Mouse (Mus musculus) layer of hippocampus, postnatal 14 days (tissue): Measurements from ENCODE around the gene Pla2r1. TPM values are rescaled to one million over a fixed set of nuclear protein-coding genes. Genes with fewer than 3 reads are reported as not detected.
A peak's percentile ranks its signal among the peaks of the same experiment; 100 is the strongest.

Experiments used
- DNase-seq, 2 experiments: peaks; one replicate each; pipeline ENCODE4 v3.0.0; 2021 to 2022; ENCODE audit warnings: low spot score in 2 of 2, mixed read lengths in 1 of 2
- total RNA-seq, 2 experiments: library from RNA; stranded (reverse); gene quantifications; 2 replicates each; pipeline ENCODE4 v1.2.3; 2021

Pla2r1 gene
- total RNA-seq, 2 experiments from 2014 or later, result 0.25 to 0.57 TPM

DNA sequence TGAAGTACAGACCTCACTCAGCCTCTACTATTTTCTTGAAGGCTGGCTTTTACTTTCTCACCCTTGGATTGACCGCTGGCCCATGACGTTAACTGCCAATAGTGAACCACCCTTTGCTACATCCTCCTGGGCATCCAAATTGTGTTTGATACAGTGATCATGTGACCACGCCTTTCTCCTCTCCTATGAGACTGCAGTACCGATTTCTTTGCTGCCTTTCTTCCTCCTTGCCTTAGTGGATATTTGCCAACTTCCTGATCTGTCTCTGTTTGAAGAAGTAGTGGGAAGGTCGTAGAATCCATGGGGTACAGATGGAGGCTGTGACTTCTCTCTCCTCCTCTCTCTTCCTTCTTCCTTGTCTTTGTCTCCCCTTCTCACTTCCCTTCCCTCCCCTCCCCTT is 147.7 kb downstream of the Pla2r1 start:
- DNase-seq, result no peak

DNA sequence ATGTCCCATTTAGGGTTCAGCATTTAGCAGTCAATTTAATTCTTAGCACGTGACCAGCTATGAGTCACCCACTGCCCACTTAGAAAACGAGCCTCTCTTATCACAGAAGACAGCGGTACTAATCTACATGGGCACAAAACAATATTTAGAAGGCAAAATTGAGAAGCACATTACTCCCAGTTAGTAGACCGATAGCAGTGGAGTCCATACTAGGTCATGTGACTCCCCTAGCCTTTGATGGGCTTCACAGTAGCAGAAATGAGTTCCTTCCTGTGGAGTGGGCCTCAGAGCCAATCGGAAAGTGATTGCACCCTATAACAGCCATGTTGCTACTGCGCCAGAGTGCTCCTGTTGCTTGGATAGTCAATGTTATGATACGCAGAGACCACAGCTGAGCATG is 148.3 kb downstream of the Pla2r1 start:
- no peak for DNase-seq

DNA sequence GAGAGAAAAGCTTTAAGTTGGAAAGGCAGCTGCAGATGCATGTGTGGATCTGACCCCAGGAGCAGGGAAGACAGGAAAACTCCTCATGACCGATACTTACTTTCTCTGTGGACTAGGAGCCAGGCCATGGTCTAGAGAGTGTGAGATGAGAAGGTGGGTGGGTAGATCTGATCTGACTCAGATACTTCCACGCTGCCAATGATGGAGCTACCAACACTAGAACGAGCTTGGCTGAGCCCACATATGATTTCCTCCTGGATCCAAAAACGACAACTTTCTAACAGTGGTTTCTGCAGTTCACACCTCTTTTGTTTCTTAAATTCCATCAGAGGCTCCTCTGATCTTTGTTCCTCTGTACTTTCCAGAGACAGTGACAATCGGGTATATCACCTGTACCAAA is 151.4 kb downstream of the Pla2r1 start:
- no peak for DNase-seq

DNA sequence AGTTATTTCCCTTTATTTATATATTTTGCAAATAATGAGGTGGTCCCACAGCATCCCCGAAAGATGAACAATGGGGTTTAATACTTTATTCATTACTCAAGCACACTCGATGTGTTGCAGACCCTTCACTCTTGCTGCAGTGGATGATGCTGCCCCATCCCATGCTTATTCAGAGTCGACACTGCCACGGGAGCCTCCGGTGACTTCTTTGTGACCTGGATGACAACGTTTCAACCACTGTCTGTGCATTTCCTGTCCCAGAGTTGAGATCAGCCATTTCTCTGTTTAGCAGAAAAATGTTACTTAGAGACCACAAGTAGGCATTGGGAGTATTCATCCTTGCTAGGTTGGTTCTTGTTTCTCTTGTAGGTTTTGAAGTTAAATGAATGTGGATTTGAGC is 159.3 kb downstream of the Pla2r1 start:
- DNase-seq, result no peak

DNA sequence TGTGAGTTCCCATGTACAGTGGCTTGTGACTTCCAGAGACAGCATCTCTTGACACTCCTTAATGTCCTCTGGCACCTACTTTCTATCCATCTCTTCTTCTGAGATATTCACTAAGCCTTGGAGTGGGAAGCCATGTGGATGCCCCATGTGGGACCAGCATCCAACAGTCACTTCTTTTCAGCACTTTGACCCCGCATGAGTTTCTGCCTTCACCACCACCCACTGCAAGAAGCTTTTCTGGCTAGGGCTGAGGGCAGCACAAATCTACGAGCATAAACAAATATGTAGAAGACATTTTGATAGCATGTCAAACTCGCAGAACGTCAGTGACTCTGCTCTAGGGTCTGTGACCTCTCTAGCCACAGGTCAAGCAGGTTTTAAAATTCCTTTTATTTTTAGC is 160.8 kb downstream of the Pla2r1 start:
- no peak for DNase-seq

DNA sequence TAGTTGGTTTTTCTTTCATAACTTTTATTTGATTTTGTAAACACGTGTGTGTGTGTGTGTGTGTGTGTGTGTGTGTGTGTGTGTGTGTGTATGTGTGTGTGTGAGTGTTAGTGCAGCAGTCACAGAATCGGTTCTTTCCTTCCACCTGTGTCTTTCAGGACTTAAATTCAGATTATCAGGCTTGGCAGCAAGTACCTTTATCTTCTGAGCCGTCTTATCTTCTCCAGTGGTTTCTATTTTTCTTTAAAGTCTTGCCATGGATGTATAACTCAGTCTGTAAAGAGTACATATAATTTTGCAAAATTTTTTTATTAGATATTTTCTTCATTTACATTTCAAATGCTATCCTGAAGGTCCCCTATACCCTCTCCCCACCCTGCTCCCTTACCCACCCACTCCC is 165.7 kb downstream of the Pla2r1 start:
- DNase-seq, result no peak

DNA sequence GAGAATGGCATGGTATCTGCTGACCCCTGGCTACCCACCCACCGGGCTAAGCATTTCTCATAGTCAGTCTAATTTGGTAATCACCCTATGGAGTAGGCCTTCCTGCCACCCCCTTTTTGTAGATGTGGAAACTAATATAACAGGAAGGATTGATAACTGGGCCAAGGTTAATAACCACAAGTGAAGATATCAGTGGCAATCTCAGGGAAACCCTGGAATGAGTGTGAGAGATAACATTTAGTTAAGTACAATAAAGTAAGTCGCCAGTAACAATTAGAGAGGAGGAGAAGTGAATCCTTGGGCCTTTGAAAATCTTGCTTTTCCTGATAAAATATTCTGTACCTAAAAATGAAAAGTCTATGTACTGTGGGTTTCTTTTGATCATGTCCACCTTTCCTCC is 166.3 kb downstream of the Pla2r1 start:
- DNase-seq, result no peak

DNA sequence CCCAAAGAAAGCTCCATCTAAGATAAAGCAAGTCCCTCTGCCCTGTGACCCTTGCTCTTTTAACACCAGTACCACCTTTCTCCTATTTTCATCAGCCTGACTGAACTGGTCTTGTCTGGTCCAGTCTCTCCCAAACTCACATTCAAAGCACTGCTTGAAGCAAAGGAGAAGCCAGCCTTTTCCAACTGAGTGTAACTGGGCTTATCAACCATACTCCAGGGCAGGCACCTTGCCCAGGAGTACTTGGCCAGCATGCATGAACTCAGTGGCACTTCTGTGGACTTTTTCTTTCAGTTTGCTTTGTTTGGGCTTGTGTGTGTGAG is 168.4 kb downstream of the Pla2r1 start:
- DNase-seq, result no peak

DNA sequence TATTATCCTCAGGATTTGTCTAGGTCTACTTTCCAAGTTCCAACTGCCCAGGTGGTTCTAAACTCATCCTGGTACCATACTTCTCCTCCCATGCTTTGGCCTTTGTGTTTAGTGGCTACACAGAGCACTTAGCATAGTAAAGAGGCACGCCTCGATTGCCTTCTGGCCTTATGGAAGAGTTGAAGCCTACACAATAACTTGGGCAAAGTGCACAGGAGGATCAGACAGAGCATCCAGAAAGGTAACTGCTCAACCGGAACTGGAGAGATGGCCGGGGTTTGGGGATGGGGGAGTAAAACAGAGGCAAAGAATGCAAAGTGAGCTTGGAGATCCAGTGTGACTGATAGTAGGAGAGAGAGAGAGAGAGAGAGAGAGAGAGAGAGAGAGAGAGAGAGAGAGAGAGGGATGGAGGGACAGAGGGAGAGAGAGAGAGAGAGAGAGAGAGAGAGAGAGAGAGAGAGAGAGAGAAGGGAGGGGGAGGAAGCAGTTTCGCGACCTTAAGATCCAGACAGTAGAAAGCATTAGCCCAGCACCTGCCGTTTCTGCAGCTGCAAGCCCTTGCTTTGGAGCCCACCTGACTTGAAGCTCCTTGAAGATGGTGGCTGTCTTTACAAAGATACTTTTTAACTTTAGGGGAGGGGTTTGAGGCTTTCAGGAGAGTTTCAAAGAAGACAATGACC is 168.9 kb downstream of the Pla2r1 start:
- DNase-seq, result no peak

DNA sequence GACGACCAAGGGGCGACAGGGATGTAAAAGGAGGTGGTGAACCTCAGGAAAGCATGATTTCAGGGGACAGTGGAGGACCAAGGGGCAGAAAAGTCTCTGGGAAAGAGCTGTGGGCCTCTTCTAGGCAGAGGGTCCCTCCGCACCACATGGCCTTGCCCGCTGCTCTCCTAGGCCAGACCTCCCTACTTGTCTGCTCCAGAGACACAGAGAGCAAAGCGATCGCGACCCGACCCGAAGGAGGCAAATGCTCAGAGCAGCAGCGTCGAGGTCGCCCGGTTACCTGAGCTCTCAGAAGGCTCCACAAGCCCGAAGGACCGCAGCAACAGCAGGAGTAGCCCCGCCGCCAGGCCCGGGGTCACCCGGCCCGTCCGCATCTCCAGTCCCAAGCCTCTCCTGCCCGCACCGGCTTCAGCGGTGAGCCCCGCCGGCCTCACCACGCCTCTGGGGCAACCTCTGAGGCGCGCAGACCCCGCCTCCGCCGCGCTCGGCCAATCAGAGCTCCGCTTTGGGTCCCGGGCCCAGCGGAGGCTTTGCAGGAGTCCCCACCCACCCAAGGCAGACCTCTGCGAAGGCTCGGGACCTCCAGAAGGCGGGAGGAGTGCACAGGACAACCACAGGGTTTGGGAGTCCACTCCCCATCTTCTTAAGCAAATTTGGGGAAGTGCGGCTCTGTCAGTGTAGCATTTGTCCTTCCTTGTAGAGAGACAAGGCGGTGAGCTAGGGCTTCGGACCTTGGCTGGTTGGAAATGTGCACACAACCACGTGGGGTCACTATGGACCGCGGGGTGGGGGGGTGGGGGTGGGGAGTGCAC is 170.0 kb downstream of the Pla2r1 start, which contains the start of gene Ly75:
TSS of gene Ly75 (minus strand) at position 446 of the 812 bp plus-strand sequence.
- peak; percentile 19 to 29 for DNase-seq

DNA sequence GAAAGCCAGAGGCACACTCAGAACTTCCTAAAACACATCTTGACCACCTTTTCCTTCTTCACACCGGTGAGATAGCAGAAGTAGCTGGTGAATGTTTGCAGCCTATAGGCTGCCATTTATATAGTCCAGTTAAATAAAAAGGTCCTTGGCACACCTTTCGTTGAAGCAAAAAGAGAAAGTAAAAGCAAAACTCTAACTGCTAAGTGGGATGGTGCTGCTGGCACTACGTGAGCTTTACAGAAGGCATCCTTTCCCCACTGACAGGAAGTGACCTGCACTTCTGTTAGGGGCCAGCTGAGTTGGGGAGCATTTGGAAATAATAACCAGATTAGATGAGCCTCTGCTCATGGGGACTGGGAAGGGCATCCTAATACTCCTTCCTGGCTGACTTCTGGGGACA is 170.8 kb downstream of the Pla2r1 start:
- no peak for DNase-seq

DNA sequence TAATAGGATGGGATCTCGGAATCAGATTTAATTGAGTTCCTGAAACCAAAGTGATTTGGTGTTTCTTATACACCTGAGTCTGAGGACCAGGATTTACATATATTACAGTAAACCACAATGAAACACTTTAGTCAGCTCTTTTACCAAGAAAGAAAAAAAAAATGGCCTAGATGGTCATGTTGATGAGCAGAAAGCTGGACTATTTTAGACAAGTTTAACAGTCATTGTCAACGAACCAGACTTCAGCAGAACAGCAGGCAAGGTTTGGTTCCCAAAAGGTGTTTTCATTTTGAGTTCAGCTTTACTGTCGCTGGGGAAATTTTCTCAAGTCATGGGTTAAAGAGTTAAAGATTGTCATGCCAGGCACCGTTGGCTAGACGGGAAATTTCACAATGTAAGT is 175.8 kb downstream of the Pla2r1 start:
- DNase-seq, result no peak

DNA sequence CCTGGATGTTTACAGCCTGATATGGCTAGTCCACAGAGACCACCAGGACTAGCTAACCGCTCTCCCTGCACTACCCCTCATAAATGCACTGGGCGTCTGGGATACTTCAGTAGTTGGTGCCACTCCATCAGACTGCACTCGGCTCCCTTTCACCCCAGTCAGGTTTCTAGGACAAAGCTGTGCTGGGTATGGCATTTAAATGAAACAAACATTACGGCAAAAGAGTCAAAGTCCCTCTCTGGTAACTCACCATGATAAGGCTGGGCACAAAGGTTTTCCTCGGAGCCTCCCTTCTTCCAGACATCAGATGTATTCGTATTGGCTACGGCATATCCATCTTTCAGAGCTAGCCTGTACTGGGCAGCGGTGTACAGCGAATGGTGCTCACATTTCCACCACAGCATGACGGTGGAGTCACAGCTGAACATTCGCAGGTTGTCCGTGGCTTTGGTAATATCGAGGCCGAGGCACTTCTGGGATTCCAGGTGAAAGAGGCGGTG is 177.4 kb downstream of the Pla2r1 start:
- no peak for DNase-seq

DNA sequence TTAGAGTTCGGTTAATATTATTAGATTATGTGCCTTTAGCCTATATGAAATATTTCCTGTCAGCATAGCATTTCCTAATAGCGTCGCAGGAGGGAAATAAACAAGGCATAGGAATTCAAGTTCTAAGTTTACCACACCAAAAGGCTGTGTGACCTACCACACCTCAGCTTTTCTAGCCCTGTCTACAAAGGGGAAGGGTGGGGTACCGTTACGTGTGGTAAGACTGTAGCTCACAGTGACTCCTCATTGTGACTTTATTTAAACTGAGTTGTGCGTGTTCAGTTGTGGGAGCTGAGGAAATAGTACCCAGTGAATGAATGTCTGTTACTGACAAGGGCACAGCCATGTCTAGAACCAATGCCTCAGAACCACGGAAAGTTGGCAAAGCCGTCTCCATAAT is 178.0 kb downstream of the Pla2r1 start:
- DNase-seq, result no peak

DNA sequence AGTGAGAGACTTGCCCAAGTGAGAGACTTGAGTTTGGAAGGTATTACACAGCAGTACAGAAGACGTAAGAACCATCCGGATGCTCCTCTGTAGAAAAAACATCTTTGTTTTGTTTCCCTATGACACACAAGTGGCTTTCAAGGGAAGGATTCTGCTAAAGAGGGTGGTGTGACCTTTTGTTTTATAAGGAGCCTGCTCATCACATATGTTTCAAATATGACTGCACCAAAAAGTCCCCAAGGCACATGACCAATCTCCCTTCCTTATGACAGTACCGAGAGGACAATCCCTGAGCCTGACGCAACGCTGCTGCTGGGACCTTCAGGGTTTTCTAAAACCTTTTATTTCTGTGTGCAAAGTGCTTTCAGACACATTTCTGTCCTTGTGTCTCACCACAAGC is 182.9 kb downstream of the Pla2r1 start:
- DNase-seq, result no peak

DNA sequence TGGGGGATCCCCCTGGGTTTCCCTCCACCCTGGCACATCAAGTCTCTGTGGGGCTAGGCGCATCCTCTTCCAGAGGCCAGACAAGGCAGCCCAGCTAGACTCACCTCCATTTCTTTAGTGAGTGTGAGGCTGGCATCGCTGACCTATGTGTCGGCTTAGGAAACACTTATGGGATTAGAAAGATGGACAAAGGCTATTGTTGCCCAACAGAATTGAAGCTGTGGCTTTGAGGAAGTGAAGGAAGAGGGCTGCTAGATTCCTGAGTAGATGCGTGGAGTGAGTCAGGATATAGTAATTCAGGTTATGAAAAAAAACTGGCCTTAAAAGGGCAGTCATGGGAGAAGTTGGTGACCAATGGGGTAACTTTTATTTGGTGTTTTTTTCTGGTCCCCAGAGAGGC is 183.7 kb downstream of the Pla2r1 start:
- DNase-seq, result no peak

DNA sequence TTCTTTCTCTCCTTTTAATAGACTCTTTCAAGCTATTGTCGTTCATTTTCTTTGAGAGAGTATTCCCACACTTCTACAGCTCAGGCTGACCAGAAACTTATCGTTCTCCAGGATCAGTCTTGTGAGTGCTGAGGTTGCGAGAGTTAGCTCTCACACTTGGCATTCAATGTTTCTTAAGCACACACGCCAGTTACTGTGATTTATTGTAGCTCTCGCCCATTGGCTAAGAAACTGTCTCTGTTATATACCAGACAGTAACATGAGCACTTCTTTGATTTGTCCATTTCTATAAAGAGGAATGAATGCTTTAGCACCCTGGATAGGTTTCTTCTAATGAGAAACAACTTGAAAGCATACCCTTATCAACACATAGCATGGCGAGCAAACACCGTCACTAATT is 185.2 kb downstream of the Pla2r1 start:
- DNase-seq, result no peak

Other genes with a start within 250 kb of the Pla2r1 start
- gene Ly75, start 170.0 kb downstream of the Pla2r1 start, total RNA-seq, result 1 to 10 TPM; 5.3 to 6.6 TPM
- gene Itgb6, start 169.3 kb upstream of the Pla2r1 start, total RNA-seq, result under 1 TPM in 1 of 2 experiments, not detected in 1; 0.16 TPM